Mouse (Mus musculus) megakaryocyte, embryonic 14.5 days (primary cell): ENCODE data around the gene Ccdc8.

Source experiments
- FLI1 ChIP-seq: IDR thresholded peaks from 2 replicates; pipeline ENCODE4 v1.6.1; 2012; ENCODE audit warnings: low read length, inconsistent platforms, mixed read lengths
- GATA1 ChIP-seq: IDR thresholded peaks from 3 replicates; pipeline ENCODE4 v1.6.1; 2012; ENCODE audit warnings: mixed read lengths, low read length, inconsistent platforms, borderline replicate concordance

GRCm38 (mm10) chr7:16976298-16976697 lies 16.2 kb upstream of the Ccdc8 start:
- TF ChIP-seq GATA1 (no peak), FLI1 (no peak)
